Mouse (Mus musculus) heart, adult 2 months (tissue): ENCODE results near the gene Rab4b. TPM values are rescaled to one million over a fixed set of nuclear protein-coding genes. Genes with fewer than 3 reads are reported as not detected.

ENCODE experiments used
- DNase-seq, 2 experiments: peaks; one replicate each; pipeline ENCODE4 v3.0.0; 2021
- H3K27ac ChIP-seq: fragments of 200-600 bp; 2 replicates; pipeline ENCODE4 v1.8.1; 2022
- H3K27me3 ChIP-seq: fragments of 200-500 bp; 2 replicates; pipeline ENCODE4 v1.6.1; 2012; ENCODE audit warnings: mild to moderate bottlenecking, low read length, inconsistent platforms, mixed read lengths; ENCODE audit not compliant: control insufficient read depth, insufficient read depth
- H3K36me3 ChIP-seq: fragments of 200-500 bp; 2 replicates; pipeline ENCODE4 v1.6.1; 2012; ENCODE audit warnings: low read length, inconsistent platforms; ENCODE audit not compliant: control insufficient read depth, insufficient read depth
- H3K4me1 ChIP-seq: fragments of 200-500 bp; 2 replicates; pipeline ENCODE4 v1.6.1; 2011; ENCODE audit warnings: low read length; ENCODE audit not compliant: control insufficient read depth, insufficient read depth
- H3K4me3 ChIP-seq: fragments of 200-600 bp; 2 replicates; pipeline ENCODE4 v1.8.1; 2022
- H3K79me2 ChIP-seq: fragments of 200-500 bp; replicated peaks from 2 replicates; pipeline ENCODE4 v1.6.1; 2012; ENCODE audit warnings: mild to moderate bottlenecking, inconsistent platforms, low read length, moderate library complexity, mixed read lengths; ENCODE audit not compliant: control insufficient read depth, insufficient read depth
- H3K9ac ChIP-seq: fragments of 200-500 bp; 2 replicates; pipeline ENCODE4 v1.6.1; 2012; ENCODE audit warnings: low read depth, mild to moderate bottlenecking, control low read depth, inconsistent platforms, low read length, mixed read lengths
- CTCF ChIP-seq: fragments of 200-600 bp; IDR thresholded peaks from 2 replicates; pipeline ENCODE4 v1.8.1; 2022; ENCODE audit warnings: antibody characterized with exemption, mild to moderate bottlenecking, moderate library complexity
- EP300 ChIP-seq: fragments of 200-500 bp; IDR thresholded peaks from 2 replicates; pipeline ENCODE4 v1.6.1; 2011; ENCODE audit warnings: low read depth, low read length, control low read depth; ENCODE audit not compliant: insufficient read depth
- POLR2A ChIP-seq: fragments of 200-500 bp; IDR thresholded peaks from 2 replicates; pipeline ENCODE4 v1.6.1; 2011; ENCODE audit warnings: mild to moderate bottlenecking, low read depth, low read length, control low read depth; ENCODE audit not compliant: insufficient read depth
- WGBS: fragments of 180-500 bp; shearing (Covaris S2); methylation state at CpG from one replicate; pipeline ENCODE4 v1.1.7; 2018; 5-methylcytosine and 5-hydroxymethylcytosine counted together
- intact Hi-C: fragments of 180-260 bp; cut with DNase I; formaldehyde crosslinking; loops from one replicate; pipeline ENCODE4 v1.15.1; 2025
- polyA plus RNA-seq: library from polyadenylated mRNA; depleted of rRNA; stranded (reverse); fragments of >200 nt; gene quantifications from 2 replicates; pipeline ENCODE4 v1.2.3, GENCODE M21; 2012
- total RNA-seq, 2 experiments: library from RNA; stranded (reverse); gene quantifications; 2 replicates each; pipeline ENCODE4 v1.2.3; 2021

Gene Rab4b
- total and polyA plus RNA-seq, 3 experiments: 11.0 to 23.1 (median 11.0) TPM

DNA sequence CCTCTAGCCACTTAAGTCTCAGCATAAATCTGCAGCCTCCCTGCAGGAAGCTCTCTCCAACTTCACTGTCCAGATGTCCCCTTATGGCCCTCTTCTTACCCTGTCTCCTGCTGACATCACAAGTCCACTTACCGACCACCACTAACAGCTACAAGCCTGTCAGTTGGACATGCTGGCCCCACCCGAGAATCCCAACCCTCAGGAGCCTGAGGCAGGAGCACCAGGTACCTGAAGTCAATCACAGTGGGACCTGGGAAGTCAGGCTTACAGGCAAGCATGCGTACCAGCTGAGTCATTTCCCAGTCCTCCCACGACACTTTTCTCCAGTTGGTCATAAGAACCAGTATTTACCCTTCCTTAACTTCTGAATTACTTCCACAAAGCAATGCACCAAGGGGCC, 15.0 kb upstream of the Rab4b start:
- Histone ChIP-seq H3K4me1 (peaks cover 7% of the 10 kb centered on the region), H3K4me3 (no peak overlapping the region), H3K79me2 (peaks cover 3% of the 10 kb centered on the region; the same call in 1 of the 2 replicates), H3K36me3 (peaks cover 6% of the 10 kb centered on the region), H3K9ac (no peak overlapping the region), H3K27me3 (no peaks in the 10 kb centered on the region), H3K27ac (no peak overlapping the region)
- TF ChIP-seq EP300 (no peak), CTCF (no peak), POLR2A (no peak)
- DNase-seq: no peak
- WGBS: 63% methylated on average over 4 of the region's 4 CpGs
- intact Hi-C loops: loop anchor here (2.0 kb wide), 2 partner anchors 13 to 27 kb away; partner anchors contain the start of genes Egln2, Gm21983 and Mia

DNA sequence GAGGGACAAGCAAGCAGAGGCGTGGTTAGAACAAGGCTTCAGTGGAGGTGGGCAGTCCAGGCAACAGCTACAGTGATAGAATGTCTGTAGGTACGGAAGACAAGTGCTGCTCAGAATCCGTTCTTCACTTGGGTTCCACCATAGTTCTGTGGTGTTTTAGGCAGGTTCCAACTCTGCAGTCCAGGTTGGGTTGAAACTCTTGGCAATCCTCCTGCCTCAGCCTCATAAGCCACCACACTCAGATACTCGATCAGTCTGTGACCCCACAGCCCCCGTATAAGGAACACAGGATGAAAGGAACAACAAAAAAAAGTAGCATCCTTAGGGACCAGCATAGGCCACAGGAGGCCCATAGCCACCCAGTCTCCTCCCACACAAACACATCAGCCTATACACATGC, 13.7 kb upstream of the Rab4b start:
- DNase-seq: no peak
- H3K27me3 ChIP-seq: no peaks in the 10 kb centered on the region
- no peak overlapping the region for H3K27ac ChIP-seq
- TF ChIP-seq EP300: no peak
- TF ChIP-seq CTCF: no peak
- no peak for TF ChIP-seq POLR2A
- peaks cover 3% of the 10 kb centered on the region; the same call in 1 of the 2 replicates for H3K79me2 ChIP-seq
- peaks cover 5% of the 10 kb centered on the region for H3K4me1 ChIP-seq
- no peak overlapping the region for H3K9ac ChIP-seq
- WGBS: 92% methylated on average over 5 of the region's 5 CpGs
- intact Hi-C loops: no loop called here
- H3K4me3 ChIP-seq: no peak overlapping the region
- peaks cover 6% of the 10 kb centered on the region for H3K36me3 ChIP-seq

DNA sequence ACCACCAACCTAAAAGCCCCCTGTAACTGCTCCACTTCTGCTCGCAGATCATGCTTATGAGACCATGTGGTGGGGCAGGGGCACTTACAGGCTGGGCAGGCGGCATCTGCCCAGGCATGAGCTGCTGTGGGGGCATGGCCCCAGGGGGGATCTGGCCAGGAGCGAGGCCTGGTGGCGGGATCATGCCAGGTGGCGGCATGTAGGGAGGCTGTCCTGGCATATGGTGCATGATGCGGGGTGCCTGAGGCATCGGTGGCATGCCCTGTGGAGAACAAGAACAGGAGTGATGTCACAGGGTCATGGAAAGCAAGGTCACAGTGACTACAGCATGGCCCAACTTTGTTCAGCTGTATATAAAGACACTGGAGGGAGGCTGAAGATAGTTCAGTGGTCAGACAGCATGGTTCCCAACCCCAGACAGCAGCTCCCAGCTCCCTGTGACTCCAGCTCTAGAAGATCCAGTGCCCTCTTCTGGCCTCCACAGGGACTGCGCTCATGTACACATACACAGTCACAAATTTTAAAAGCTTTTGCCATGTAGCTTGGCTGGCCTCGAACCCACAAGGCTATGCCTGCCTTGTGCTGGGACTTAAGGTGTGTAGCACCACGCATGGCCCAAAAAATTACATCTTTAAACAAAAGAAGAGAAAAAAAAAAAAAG, 10.7 kb upstream of the Rab4b start:
- Histone ChIP-seq H3K79me2 (peaks cover 3% of the 10 kb centered on the region; the same call in 1 of the 2 replicates), H3K27me3 (no peaks in the 10 kb centered on the region), H3K27ac (no peak overlapping the region), H3K4me3 (no peak overlapping the region), H3K4me1 (no peaks in the 10 kb centered on the region; the same call in 1 of the 2 replicates), H3K36me3 (peaks cover 3% of the 10 kb centered on the region; the same call in 1 of the 2 replicates), H3K9ac (no peak overlapping the region)
- DNase-seq: no peak
- TF ChIP-seq CTCF: peak; percentile 48
- no peak for TF ChIP-seq EP300
- WGBS: 98% methylated on average over 10 of the region's 10 CpGs
- intact Hi-C loops: no loop called here

DNA sequence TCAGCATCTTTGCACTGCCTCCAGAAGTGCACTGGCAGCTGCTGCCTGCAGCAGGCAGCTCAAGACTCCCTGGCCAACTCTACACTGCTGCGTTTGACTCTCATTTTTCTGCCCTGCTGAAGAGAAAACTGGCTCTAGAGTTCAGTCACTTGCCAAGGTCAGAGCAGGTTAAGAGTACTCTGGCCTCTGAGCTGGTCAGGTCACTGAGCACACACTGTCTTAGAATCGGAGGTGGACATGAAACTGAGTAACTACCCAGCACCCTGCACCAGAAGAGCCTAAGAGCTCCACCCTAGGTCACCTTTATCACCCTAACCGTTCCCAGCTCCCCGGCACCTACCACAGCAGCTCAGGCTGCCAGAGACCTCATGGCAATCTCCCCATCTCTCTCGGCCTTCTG, 7.3 kb upstream of the Rab4b start:
- no peak for DNase-seq
- intact Hi-C loops: no loop called here
- TF ChIP-seq CTCF: no peak
- no peak for TF ChIP-seq EP300
- no peak for TF ChIP-seq POLR2A
- Histone ChIP-seq H3K36me3 (0 out of 2 replicates have a peak, but pooled peaks cover 3% of the 10 kb centered on the region), H3K4me1 (no peaks in the 10 kb centered on the region), H3K4me3 (no peak overlapping the region), H3K9ac (no peak overlapping the region), H3K79me2 (0 out of 2 replicates have a peak, but pooled peaks cover 1% of the 10 kb centered on the region), H3K27me3 (no peaks in the 10 kb centered on the region), H3K27ac (no peak overlapping the region)
- 72% methylated on average over 5 of the region's 5 CpGs for WGBS

DNA sequence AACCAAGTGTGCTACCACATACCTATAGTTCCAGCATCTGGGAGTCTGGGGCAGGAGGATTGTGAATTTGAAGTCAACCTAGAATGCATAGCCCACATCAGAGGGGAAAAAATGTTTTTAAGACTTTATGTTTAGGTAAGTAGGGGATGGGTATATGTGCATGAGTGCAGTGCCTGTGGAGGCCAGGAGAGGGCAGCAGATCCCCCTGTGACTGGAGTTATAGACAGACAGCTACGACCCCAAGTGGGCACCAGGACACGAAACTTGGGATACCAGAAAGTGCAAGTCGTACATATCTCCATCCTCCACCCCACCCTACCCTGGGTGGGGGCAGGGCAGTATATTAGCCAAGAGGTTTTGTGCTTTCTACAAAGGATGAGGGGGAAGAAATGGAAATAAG, 6.3 kb upstream of the Rab4b start:
- Histone ChIP-seq H3K4me1 (peaks cover 4% of the 10 kb centered on the region; the same call in 1 of the 2 replicates), H3K9ac (no peak overlapping the region), H3K4me3 (no peak overlapping the region), H3K79me2 (no peaks in the 10 kb centered on the region), H3K36me3 (no peaks in the 10 kb centered on the region), H3K27ac (no peak overlapping the region), H3K27me3 (no peaks in the 10 kb centered on the region)
- no peak for DNase-seq
- intact Hi-C loops: no loop called here
- peak; percentile 71 for TF ChIP-seq CTCF
- no peak for TF ChIP-seq POLR2A
- WGBS: 66% methylated on average over 3 of the region's 3 CpGs

DNA sequence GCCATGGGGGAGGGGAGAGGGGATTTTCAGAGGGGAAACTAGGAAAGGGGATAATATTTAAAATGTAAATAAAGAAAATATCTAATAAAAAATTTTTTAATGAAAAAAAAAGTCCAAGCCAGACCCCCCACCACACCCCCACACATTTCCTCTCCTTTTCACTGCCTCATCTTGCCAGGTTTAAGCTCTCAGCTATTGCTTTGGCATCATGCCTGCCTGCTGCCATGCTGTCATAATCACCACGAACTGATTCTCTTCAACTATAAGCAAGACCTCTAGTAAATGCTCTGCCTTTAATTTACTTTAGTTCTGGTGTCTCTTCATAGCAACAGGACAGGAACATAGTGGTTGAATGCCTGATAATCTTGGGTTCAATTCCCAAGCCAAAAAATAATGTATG, 3.8 kb upstream of the Rab4b start:
- no peak overlapping the region for H3K27ac ChIP-seq
- peaks cover 4% of the 10 kb centered on the region; the same call in 1 of the 2 replicates for H3K4me1 ChIP-seq
- whole genome bisulfite sequencing: 54% methylated on average over 1 of the region's 1 CpGs
- H3K79me2 ChIP-seq: no peaks in the 10 kb centered on the region
- intact Hi-C loops: no loop called here
- no peak overlapping the region for H3K4me3 ChIP-seq
- H3K9ac ChIP-seq: no peak overlapping the region
- H3K36me3 ChIP-seq: no peaks in the 10 kb centered on the region
- no peaks in the 10 kb centered on the region for H3K27me3 ChIP-seq
- DNase-seq: no peak
- no peak for TF ChIP-seq POLR2A
- TF ChIP-seq CTCF: no peak
- no peak for TF ChIP-seq EP300
